Mouse (Mus musculus) monocyte, adult 2 months (primary cell): ENCODE data around the gene Sec14l5.

ENCODE experiments used
- DNase-seq, 2 experiments: peaks; one replicate each; pipeline ENCODE4 v3.0.0; 2022; ENCODE audit warnings: low spot score in 2 of 2, low read depth in 1 of 2

The Sec14l5 gene

GRCm38 (mm10) chr16:5147037-5147385, at the start of gene Sec14l5:
Sec14l5 (plus strand) TSS chr16:5147109.
- no peak for DNase-seq

DNA sequence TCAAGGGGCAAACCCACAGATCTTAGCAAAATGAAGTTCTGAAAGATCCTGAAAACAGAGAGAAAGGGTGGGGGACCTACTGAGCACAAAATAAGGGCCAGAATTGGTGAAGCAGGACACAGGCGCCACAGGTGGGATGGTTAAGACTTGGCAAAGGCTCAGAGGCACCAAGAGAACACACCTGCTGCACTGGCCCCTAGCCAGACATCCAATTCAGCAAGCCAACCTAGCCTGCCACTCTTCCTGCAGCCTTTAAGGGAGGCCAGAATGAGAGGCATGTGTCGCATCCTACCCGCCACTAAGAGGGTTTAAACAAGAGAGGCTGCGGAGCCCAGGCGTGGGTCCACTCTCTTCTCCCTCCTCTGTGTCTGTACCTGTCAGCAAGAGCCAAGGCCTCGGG, 45.9 kb upstream of the Sec14l5 start:
- no peak for DNase-seq

DNA sequence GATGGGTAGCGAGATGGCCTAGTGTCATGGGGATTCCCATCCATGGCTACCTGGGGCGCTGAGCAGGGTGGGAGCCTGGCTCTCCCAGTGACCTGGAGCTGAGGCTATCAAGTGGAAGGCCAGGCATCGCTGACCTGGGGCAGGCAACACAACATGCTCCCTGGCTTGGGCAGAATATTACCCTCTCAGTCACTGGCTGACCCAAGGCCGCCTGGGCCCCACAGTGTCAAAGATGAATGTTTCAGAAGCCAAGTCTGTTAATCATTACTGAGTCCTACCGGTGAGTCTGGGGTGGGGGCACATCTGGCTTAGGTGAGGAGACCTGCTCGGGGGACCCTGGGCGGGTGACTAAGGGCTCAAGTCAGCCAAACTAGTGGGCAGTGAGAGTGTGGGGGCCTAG, 37.0 kb upstream of the Sec14l5 start:
- no peak for DNase-seq

- no peak for DNase-seq
Measured at GRCm38 (mm10) chr16:5111021-5111420, 35.9 kb upstream of the Sec14l5 start.

DNA sequence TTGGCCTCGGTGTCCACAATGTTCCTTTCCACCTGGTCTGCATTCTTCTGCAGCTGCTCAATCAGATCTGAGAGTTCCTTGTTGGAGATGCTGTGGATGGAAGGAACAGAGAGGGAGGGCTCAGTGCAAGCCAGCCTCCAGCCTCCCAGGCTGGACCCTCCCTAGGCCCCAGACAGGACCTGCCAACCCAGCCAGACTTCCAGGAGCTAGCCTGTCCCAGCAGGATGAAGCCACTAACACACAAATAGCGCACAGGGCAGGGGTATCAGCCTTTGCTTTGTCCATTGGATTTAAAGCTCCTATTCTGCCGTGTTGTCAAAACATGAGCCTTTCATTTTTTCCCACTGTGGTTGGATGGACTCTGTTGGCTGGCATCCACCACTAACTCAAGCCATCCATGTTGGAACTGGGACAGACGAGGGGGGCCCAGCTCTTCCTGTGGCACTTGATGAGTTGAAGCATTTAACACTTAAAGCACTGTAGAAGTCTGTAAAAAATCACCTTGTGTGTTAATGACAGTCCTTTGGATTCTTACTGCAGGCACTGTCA, 33.8 kb upstream of the Sec14l5 start:
- DNase-seq, result no peak

GRCm38 (mm10) chr16:5113582-5113981, 33.3 kb upstream of the Sec14l5 start:
- no peak for DNase-seq

DNA sequence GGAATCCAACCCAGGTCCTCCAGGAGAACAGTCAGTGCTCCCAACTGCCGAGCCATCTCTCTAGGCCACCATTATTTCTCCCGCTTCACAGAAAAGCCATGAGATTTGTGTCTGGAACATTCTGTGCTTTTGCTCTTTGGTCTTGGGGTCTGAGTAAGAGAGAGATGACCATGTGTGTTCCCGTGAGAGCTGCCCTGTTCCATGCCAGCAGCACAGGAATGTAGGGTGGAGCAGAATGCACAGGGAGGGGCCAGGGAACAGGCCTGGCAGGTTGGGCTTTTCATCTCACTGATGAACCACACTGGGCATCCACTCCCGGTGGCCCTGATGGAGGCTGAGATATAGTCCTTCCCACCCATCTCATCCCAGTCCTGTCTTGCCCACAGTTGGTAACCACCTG, 27.5 kb upstream of the Sec14l5 start:
- DNase-seq, result no peak

DNA sequence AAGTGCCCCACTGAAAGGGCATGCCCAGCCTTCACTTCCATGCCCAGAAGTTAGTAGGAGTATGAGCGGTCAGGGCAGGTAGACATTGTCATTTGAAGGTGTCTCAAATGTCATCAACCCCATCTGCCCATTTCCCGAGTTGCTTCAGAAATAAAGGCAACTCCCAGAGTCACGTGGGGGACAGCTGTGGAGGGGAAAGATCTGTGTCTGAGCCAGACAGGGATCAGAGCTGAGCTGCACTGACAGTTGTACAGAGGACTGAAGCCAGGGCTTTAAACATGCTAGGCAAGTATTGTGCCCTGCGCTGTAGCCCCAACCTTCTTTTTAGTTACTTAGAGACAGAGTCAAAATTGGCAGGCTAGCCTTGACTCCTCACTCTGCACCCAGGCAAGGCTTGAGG, 27.1 kb upstream of the Sec14l5 start:
- no peak for DNase-seq

GRCm38 (mm10) chr16:5123476-5123875, 23.4 kb upstream of the Sec14l5 start:
- DNase-seq, result no peak

DNA sequence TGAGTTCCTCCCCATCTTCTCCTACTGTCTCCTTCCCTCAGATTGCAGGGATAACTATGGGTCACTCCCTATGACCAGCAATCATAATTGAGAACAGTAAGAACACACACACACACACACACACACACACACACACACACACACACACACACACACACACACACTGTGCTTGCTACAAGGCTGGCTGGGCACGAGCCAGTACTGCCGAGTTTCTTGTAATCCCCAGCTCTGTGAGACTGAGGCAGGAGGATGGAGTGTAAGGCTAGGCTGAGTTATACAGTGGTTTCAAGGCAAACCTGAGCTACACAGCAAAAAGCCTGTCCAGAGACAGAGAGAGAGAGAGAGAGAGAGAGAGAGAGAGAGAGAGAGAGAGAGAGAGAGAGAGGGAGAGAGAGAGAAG, 16.7 kb upstream of the Sec14l5 start:
- DNase-seq, result no peak

- DNase-seq, result no peak
Measured at GRCm38 (mm10) chr16:5130766-5131165, 16.1 kb upstream of the Sec14l5 start.

GRCm38 (mm10) chr16:5131251-5131922, 15.5 kb upstream of the Sec14l5 start:
- DNase-seq, result no peak

DNA sequence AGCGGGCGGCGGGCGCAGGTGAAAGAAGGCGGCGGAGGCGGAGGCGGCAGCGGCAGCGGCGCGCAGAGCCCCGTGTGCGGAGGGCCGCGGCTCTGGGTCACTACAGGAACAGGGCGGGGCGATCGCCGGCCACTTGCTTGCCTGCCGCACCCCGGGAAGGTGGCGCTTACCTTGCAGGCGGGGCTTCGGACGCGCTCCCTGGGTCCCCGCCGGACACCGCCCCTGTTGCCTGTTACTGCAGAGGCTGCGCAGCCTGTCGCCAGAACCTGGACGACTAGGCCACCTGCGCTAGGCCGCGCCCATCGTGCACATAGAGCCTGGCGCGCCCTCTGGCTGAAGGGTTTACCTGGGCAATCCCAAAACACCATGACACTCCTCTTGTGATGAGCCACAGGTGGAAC, 14.5 kb upstream of the Sec14l5 start, which contains the start of gene Ppl:
Gene Ppl (minus strand): TSS at position 21 of the 401 bp plus-strand sequence.
- DNase-seq, result no peak

- no peak for DNase-seq
Measured at GRCm38 (mm10) chr16:5134623-5135330, 12.1 kb upstream of the Sec14l5 start.

DNA sequence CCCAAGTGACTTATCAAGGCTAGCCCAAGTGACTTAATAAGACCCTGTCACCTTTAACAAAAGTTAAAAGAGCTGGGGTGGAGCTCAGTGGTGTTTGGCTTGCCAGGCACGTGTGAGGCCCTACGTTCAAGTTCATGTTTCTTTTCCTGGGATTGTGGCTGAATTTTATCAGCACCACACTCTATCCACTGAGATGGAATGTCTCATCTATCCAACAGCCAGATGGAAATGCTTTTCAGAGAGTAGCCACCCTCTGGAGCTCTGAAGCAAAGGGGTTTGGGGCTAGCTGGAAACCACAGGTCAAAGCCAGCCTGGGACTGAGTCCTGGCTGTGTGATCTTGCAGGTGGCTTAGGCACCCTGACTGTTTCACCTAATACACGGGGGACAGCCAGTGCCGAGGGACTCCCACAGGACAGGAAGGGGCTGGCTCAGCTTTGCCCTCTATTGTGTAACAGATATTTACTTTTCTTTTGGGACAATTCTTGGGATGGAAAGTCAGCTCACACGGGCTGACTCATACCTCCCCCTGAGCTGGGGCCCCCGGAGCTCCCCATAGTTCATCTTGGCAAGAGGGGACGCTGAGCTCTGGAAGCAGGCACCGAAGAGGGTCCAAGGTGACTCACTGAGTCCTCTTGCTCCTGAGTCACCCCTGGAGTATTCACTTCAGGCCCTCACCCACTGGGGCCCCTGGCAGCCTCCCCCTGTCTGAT, 11.2 kb upstream of the Sec14l5 start:
- DNase-seq, result no peak

DNA sequence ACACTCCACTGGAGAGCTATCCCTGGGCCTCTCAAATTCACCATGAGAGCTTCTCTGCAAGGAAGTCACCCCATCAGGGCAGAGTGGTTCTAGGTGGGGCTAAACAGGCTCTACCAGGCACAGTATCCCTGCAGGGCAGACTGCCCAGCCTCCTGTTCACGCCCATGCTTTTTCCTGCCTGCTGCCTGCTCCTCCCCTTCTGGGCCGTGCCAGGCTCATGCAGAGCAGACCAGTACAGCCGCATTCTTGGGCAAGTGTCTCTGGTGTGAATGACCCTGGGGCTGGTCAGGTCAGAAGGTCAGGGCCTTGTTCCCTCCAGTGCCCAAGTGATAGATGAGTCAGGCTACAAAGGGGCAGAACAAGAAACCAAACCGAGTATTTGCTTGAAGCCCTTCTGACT, 10.4 kb upstream of the Sec14l5 start:
- no peak for DNase-seq

DNA sequence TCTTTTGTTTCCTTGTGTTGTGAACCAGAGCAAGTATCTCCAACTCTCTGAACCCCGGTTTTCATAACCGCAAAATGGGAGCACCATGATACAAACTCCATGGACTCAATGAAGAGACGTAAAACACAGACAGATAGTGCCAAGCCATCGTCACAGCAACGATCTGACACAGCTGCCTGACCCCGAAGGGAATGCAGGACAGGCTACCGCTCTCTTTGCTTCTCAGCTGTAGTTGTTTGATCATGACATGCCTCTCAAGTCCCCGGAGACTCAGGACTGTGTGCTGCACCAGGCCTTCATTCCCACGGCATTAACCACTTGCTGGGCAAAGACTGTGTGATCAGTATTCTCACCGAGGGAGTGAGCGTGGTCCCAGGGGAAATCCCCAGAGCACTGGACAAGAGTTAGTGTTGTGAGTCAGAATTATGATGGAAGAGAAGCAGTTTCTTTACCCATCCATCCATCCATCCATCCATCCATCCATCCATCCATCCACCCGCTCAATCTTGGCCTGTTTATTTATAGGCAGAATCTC, 9.8 kb upstream of the Sec14l5 start:
- DNase-seq, result no peak

DNA sequence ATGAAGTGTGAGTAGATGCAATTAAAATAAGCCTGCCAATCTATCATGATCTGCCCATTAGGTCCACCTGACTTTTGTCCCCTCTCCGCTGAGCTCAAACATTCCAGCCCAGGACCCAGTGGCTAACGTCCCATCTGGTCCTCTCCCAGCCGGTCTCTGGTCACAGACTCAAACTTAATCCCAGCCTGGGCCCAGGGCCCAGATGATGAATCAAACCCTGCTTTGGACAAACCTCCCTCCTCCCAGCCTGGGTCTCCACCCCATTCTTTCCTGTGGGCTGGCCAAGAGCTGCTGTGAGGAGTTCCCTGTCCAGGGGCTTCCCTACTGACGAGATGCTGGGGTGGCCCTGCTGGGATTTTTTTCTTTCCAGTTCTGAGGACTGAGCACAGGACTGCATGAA, 7.2 kb upstream of the Sec14l5 start:
- DNase-seq, result no peak

DNA sequence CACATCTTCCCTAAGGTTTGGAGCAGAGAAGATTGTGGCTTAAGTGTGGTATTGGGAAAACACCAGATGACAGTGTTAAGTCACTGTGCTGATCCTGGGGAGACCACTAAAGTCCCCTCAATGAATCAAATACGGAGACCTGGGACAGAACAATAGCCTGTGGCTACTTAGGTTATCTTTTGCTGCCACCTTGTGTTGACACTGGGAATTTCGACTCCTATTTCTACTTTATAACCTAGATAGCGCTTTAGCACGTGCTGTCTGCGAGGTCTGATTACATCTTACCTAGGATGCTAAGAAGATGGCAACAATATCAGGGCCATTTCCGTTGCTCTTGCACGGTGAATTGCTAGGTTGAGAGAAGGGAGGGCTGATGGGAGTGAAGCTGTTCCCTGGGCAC, 1.3 kb upstream of the Sec14l5 start:
- DNase-seq, result peak in 1 of 2 experiments; percentile 30

DNA sequence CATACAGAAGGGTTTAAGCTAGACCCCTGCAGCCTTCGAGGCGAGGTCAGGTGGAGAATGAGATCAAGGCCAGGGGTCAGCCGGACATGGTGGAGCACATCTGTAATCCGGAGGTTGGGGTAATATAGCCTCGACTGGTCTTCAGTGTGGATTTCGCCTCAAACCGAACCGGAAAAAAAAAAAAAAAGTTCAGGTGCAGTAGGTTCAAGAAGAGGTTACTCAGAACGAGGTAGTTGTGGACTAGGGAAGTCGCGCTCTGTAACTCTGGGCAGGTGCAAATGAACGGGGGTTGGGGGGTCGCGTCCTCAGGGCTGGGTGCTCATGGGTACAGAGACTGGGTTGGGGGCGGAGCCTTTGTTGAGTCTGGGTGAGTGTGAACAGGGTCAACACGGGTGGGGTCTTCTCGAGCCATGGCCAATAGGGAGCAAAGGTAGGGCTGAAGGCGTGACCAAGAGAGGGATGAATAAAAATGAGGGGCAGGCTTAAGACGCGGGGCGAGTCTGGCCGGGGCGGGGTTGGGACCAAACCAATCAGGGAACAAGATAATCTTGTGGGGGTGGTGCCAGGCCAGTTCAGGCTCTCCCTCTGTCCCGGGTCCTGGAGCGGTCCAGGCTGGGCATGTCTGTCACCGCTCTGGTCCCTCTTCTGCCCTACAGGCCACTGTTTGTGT, 407 bp upstream of the Sec14l5 start:
- no peak for DNase-seq

DNA sequence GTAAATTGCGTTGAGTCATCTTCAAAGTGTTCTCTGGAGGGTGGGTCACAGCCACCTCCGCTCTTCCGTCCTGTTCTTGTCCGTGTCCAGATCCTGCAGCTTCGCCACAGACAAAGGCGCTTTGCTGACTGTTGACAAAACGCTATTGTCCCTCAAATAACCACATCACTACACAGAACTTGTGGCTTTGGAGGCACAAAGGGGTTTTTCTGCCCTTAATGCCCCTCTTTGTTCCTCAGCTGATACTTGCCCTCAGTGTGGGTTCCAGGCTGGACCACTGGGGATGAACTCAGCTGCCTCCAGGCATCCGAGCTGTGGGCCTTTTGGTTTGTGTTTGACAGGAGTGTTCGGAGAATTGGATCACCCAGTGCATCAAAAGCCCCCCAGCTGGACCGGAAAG, 3.6 kb downstream of the Sec14l5 start:
- no peak for DNase-seq
